Mouse (Mus musculus) embryonic facial prominence, embryonic 14.5 days (tissue): ENCODE measurements around the gene Vgll1. TPM values are rescaled to one million over a fixed set of nuclear protein-coding genes. Genes with fewer than 3 reads are reported as not detected.

Experiments used
- ATAC-seq: fragments of 200-750 bp; cut with Nextera tagmentation; 2 replicates; pipeline ENCODE4 v1.8.0; 2017; ENCODE audit warnings: low read depth, moderate number of reproducible peaks, moderate TSS enrichment
- DNase-seq: peaks from one replicate; pipeline ENCODE4 v3.0.0-alpha.2; 2015; ENCODE audit warnings: low spot score
- H3K27ac ChIP-seq: fragments of 300-500 bp; sonication (generic); replicated peaks from 2 replicates; pipeline ENCODE4 v1.5.1; 2014; ENCODE audit warnings: low read depth, mild to moderate bottlenecking, low read length, moderate library complexity
- H3K27me3 ChIP-seq: fragments of 300-500 bp; sonication (generic); replicated peaks from 2 replicates; pipeline ENCODE4 v1.6.1; 2014; ENCODE audit warnings: low read length; ENCODE audit not compliant: control insufficient read depth, insufficient read depth
- H3K36me3 ChIP-seq: fragments of 300-500 bp; sonication (generic); 2 replicates; pipeline ENCODE4 v1.6.1; 2014; ENCODE audit warnings: low read length, mixed read lengths; ENCODE audit not compliant: control insufficient read depth, insufficient read depth
- H3K4me1 ChIP-seq: fragments of 300-500 bp; sonication (generic); 2 replicates; pipeline ENCODE4 v1.6.1; 2014; ENCODE audit warnings: antibody characterized with exemption, low read length; ENCODE audit not compliant: control insufficient read depth, insufficient read depth
- H3K4me2 ChIP-seq: fragments of 300-500 bp; sonication (generic); 2 replicates; pipeline ENCODE4 v1.6.1; 2014; ENCODE audit warnings: low read depth, mild to moderate bottlenecking, low read length, moderate library complexity, mixed read lengths
- H3K4me3 ChIP-seq: fragments of 300-500 bp; sonication (generic); 2 replicates; pipeline ENCODE4 v1.5.1; 2014; ENCODE audit warnings: low read depth, mild to moderate bottlenecking, low read length
- H3K9ac ChIP-seq: fragments of 300-500 bp; sonication (generic); 2 replicates; pipeline ENCODE4 v1.6.1; 2014; ENCODE audit warnings: low read depth, mild to moderate bottlenecking, low read length, moderate library complexity, mixed read lengths
- H3K9me3 ChIP-seq: fragments of 300-500 bp; sonication (generic); 2 replicates; pipeline ENCODE4 v1.6.1; 2016; ENCODE audit warnings: low read length; ENCODE audit not compliant: control insufficient read depth
- WGBS: fragments of 180-500 bp; shearing (Covaris S2); extraction: QIAGEN DNeasy Blood & Tissue Kit; methylation state at CpG from one replicate; pipeline ENCODE4 v1.1.7; 2014; 5-methylcytosine and 5-hydroxymethylcytosine counted together
- polyA plus RNA-seq: library from polyadenylated mRNA; unstranded; fragments of >200 nt; fragmentation: Nextera tagmentation; extraction: Ambion mirVana; gene quantifications from 2 replicates; pipeline ENCODE4 v1.2.1, GENCODE M21; 2014

Gene Vgll1
- polyA plus RNA-seq, 1 experiment from 2014 or later, result 0.35 TPM

- Histone ChIP-seq H3K9me3 (no peaks in the 10 kb centered on the region), H3K27me3 (no peaks in the 10 kb centered on the region), H3K4me3 (no peak overlapping the region), H3K4me1 (no peaks in the 10 kb centered on the region), H3K36me3 (no peaks in the 10 kb centered on the region), H3K9ac (no peak overlapping the region), H3K27ac (no peak overlapping the region), H3K4me2 (no peak overlapping the region)
- DNase-seq (peak; percentile 1), ATAC-seq (no peak)
- WGBS, result 66% methylated on average over 8 of the region's 8 CpGs
Observed at GRCm38 (mm10) chrX:57118143-57118542, 30.2 kb downstream of the Vgll1 start.

GRCm38 (mm10) chrX:57120768-57121167 lies 32.9 kb downstream of the Vgll1 start:
- H3K9me3 ChIP-seq, result no peaks in the 10 kb centered on the region
- H3K4me1 ChIP-seq, result no peaks in the 10 kb centered on the region
- H3K4me3 ChIP-seq, result no peak overlapping the region
- ATAC-seq (no peak), DNase-seq (no peak)
- 76% methylated on average over 1 of the region's 1 CpGs for WGBS
- no peak overlapping the region for H3K27ac ChIP-seq
- no peak overlapping the region for H3K9ac ChIP-seq
- no peaks in the 10 kb centered on the region for H3K27me3 ChIP-seq
- H3K36me3 ChIP-seq, result no peaks in the 10 kb centered on the region
- no peak overlapping the region for H3K4me2 ChIP-seq

- H3K9ac ChIP-seq, result no peak overlapping the region
- no peaks in the 10 kb centered on the region for H3K4me1 ChIP-seq
- H3K9me3 ChIP-seq, result no peaks in the 10 kb centered on the region
- no peak overlapping the region for H3K27ac ChIP-seq
- H3K4me2 ChIP-seq, result no peak overlapping the region
- no peaks in the 10 kb centered on the region for H3K36me3 ChIP-seq
- DNase-seq, result no peak
- no peaks in the 10 kb centered on the region for H3K27me3 ChIP-seq
- H3K4me3 ChIP-seq, result no peak overlapping the region
- WGBS, result 25% methylated on average over 1 of the region's 1 CpGs
- no peak for ATAC-seq
Observed at GRCm38 (mm10) chrX:57130633-57131032, 42.7 kb downstream of the Vgll1 start.

- ATAC-seq (no peak), DNase-seq (no peak)
- Histone ChIP-seq H3K4me1 (no peaks in the 10 kb centered on the region), H3K4me3 (no peak overlapping the region), H3K27me3 (no peaks in the 10 kb centered on the region), H3K9ac (no peak overlapping the region), H3K36me3 (no peaks in the 10 kb centered on the region), H3K27ac (no peak overlapping the region), H3K4me2 (no peak overlapping the region), H3K9me3 (no peaks in the 10 kb centered on the region)
Observed at GRCm38 (mm10) chrX:57137627-57138026, 49.7 kb downstream of the Vgll1 start.

- H3K4me3 ChIP-seq, result no peak overlapping the region
- DNase-seq (no peak), ATAC-seq (no peak)
- H3K36me3 ChIP-seq, result no peaks in the 10 kb centered on the region
- no peak overlapping the region for H3K4me2 ChIP-seq
- H3K9me3 ChIP-seq, result no peaks in the 10 kb centered on the region
- no peak overlapping the region for H3K27ac ChIP-seq
- no peak overlapping the region for H3K9ac ChIP-seq
- WGBS, result 85% methylated on average over 1 of the region's 1 CpGs
- H3K27me3 ChIP-seq, result no peaks in the 10 kb centered on the region
- H3K4me1 ChIP-seq, result no peaks in the 10 kb centered on the region
Observed at GRCm38 (mm10) chrX:57153520-57153919, 65.6 kb downstream of the Vgll1 start.

Other genes starting within 250 kb of the Vgll1 start
- gene Adgrg4, start 217.9 kb upstream of the Vgll1 start, polyA plus RNA-seq, result not detected in 2 replicates
- gene Brs3, start 45.0 kb upstream of the Vgll1 start, polyA plus RNA-seq, result not detected in 2 replicates
- 72.5 and 78.7 TPM in 2 replicates for gene Htatsf1, start 34.5 kb upstream of the Vgll1 start, polyA plus RNA-seq
- gene Cd40lg, start 124.0 kb downstream of the Vgll1 start, polyA plus RNA-seq, result not detected in 2 replicates